In genomic region chr6:31639460-31639859, GRCm38 (mm10) we compare ENCODE assay signal across 8 mouse cellular contexts.
A peak's percentile ranks its signal among the peaks of the same experiment; 100 is the strongest.
DNase-seq lines count a peak whose midpoint lies in the region; ATAC-seq and TF ChIP-seq lines count a peak whose summit lies in the region.

No protein-coding gene starts in this region.

- peak; percentile 96 for TF ChIP-seq CTCF in lung, embryonic 14.5 days (IDR thresholded peaks at IDR 0.05; ENCODE audit: low read depth)

- peaks cover 2 to 26% of the 10 kb centered on the region in 2 experiments; a peak in 3 of 4 replicates for H3K4me1 ChIP-seq in ES-E14 (ENCODE audit: control insufficient read depth in 2 of 2, insufficient read depth in 2 of 2, low read length in 2 of 2, poor library complexity in 1 of 2)
- peaks cover 36% of the 10 kb centered on the region for H3K4me1 ChIP-seq in forebrain, embryonic 10.5 days
- peaks cover 11% of the 10 kb centered on the region for H3K4me1 ChIP-seq in lung, embryonic 14.5 days (ENCODE audit: insufficient read depth)

- intact Hi-C loops in heart, postnatal 14 days (cut with DNase I) = loop anchor here (1.0 to 2.0 kb wide), 2 partner anchors 77 to 114 kb away; partner anchors contain the start of gene Podxl

- no peaks in the 10 kb centered on the region for H3K9me3 ChIP-seq in ES-E14 (ENCODE audit: control insufficient read depth, insufficient read depth, low read depth, low read length)
- H3K9me3 ChIP-seq in forebrain, embryonic 10.5 days = no peaks in the 10 kb centered on the region
- H3K9me3 ChIP-seq in lung, embryonic 14.5 days (ENCODE audit: low read depth, low read length) = no peaks in the 10 kb centered on the region

- no peak overlapping the region for H3K27ac ChIP-seq in ES-E14 (ENCODE audit: insufficient read depth, low read depth, low read length, poor library complexity, severe bottlenecking)
- H3K27ac ChIP-seq in forebrain, embryonic 10.5 days = no peak overlapping the region
- no peak overlapping the region for H3K27ac ChIP-seq in lung, embryonic 14.5 days (ENCODE audit: low read depth)

- H3K4me2 ChIP-seq in lung, embryonic 14.5 days = no peak overlapping the region

- no peak overlapping the region for H3K4me3 ChIP-seq in ES-E14 (ENCODE audit: insufficient read depth in 1 of 2, low read depth in 1 of 2, low read length in 2 of 2, poor library complexity in 1 of 2, severe bottlenecking in 1 of 2)
- H3K4me3 ChIP-seq in forebrain, embryonic 10.5 days = no peak overlapping the region
- no peak overlapping the region for H3K4me3 ChIP-seq in lung, embryonic 14.5 days (ENCODE audit: low read depth, low read length)

- no peak for DNase-seq in ES-E14 (ENCODE audit: low read depth, low spot score)
- peak; percentile 17 to 55 for DNase-seq in adrenal gland, postnatal 4 days (ENCODE audit: low spot score in 2 of 2)
- DNase-seq in forebrain, embryonic 10.5 days (ENCODE audit: extremely low spot score, low spot score) = peak; percentile 71
- peak; percentile 78 to 84 for DNase-seq in heart, postnatal 14 days
- peak; percentile 45 to 65 for DNase-seq in layer of hippocampus, adult 8-10 months (ENCODE audit: low spot score in 2 of 2)
- DNase-seq in lung, embryonic 14.5 days = peak; percentile 80
- DNase-seq in retina, adult 2 months (ENCODE audit: low read depth, low spot score) = peak; percentile 63

- in situ Hi-C loops in ES-E14 (cut with MboI; ENCODE audit: low sequenced_read_pairs in 2 of 2, unreplicated experiment in 2 of 2) = no loop called here

- H3K9ac ChIP-seq in ES-E14 (ENCODE audit: insufficient read depth, low read depth, low read length, poor library complexity, severe bottlenecking) = no peak overlapping the region
- no peak overlapping the region for H3K9ac ChIP-seq in lung, embryonic 14.5 days

- 19% methylated on average over 2 of the region's 2 CpGs for WGBS in forebrain, embryonic 10.5 days
- WGBS in lung, embryonic 14.5 days = 6% methylated on average over 2 of the region's 2 CpGs

- peaks cover 29% of the 10 kb centered on the region for H3K27me3 ChIP-seq in forebrain, embryonic 10.5 days (ENCODE audit: poor library complexity, severe bottlenecking)
- no peaks in the 10 kb centered on the region for H3K27me3 ChIP-seq in lung, embryonic 14.5 days (ENCODE audit: insufficient read depth, low read length)

- peak; percentile 11; the same call in 1 of the 2 replicates for ATAC-seq in lung, embryonic 14.5 days (ENCODE audit: insufficient read depth)
- no peak for ATAC-seq in monocyte, adult 5-6 weeks (replicated peaks; ENCODE audit: insufficient number of reproducible peaks, low FRiP score, low TSS enrichment, poor library complexity, severe bottlenecking)

- H3K36me3 ChIP-seq in ES-E14 (ENCODE audit: control insufficient read depth, insufficient read depth, low read length, poor library complexity, severe bottlenecking) = no peaks in the 10 kb centered on the region
- H3K36me3 ChIP-seq in forebrain, embryonic 10.5 days (replicated peaks) = no peaks in the 10 kb centered on the region
- H3K36me3 ChIP-seq in lung, embryonic 14.5 days (ENCODE audit: insufficient read depth) = no peaks in the 10 kb centered on the region

TF ChIP-seq in ES-E14, 5 proteins besides CTCF, POLR2A, EP300 and RAD21:
- TF ChIP-seq MAFK (IDR thresholded peaks at IDR 0.05; ENCODE audit: insufficient read depth, low read depth, low read length) = no peak
- TF ChIP-seq HCFC1 (IDR thresholded peaks at IDR 0.05; ENCODE audit: borderline replicate concordance, insufficient read depth, low read length) = no peak
- peak; percentile 89; the same call in 1 of the 2 replicates for TF ChIP-seq ZC3H11A (IDR thresholded peaks at IDR 0.05; ENCODE audit: borderline replicate concordance, low read depth, low read length)
TF ChIP-seq in ES-E14: peak in this region for 1.
